Mouse (Mus musculus) gastrocnemius, adult 2 months (tissue): ENCODE results near the gene Nfic. TPM values are rescaled to one million over a fixed set of nuclear protein-coding genes. Genes with fewer than 3 reads are reported as not detected.

Experiments used
- DNase-seq: peaks from one replicate; pipeline ENCODE4 v3.0.0; 2022
- H3K27ac ChIP-seq: fragments of 200-600 bp; 2 replicates; pipeline ENCODE4 v1.8.1; 2022; ENCODE audit warnings: mild to moderate bottlenecking
- H3K4me3 ChIP-seq: fragments of 200-600 bp; 2 replicates; pipeline ENCODE4 v1.8.1; 2022; ENCODE audit warnings: mild to moderate bottlenecking, moderate library complexity
- CTCF ChIP-seq: fragments of 200-600 bp; IDR thresholded peaks from 2 replicates; pipeline ENCODE4 v1.8.1; 2022; ENCODE audit warnings: antibody characterized with exemption, mild to moderate bottlenecking, moderate library complexity
- intact Hi-C: fragments of 180-260 bp; cut with DNase I; formaldehyde crosslinking; loops from one replicate; pipeline ENCODE4 v1.15.1; 2025
- total RNA-seq, 2 experiments: library from RNA; stranded (reverse); gene quantifications; 2 replicates each; pipeline ENCODE4 v1.2.3; 2021

The Nfic gene
- total RNA-seq, 2 experiments from 2014 or later = 207 to 215 TPM

DNA sequence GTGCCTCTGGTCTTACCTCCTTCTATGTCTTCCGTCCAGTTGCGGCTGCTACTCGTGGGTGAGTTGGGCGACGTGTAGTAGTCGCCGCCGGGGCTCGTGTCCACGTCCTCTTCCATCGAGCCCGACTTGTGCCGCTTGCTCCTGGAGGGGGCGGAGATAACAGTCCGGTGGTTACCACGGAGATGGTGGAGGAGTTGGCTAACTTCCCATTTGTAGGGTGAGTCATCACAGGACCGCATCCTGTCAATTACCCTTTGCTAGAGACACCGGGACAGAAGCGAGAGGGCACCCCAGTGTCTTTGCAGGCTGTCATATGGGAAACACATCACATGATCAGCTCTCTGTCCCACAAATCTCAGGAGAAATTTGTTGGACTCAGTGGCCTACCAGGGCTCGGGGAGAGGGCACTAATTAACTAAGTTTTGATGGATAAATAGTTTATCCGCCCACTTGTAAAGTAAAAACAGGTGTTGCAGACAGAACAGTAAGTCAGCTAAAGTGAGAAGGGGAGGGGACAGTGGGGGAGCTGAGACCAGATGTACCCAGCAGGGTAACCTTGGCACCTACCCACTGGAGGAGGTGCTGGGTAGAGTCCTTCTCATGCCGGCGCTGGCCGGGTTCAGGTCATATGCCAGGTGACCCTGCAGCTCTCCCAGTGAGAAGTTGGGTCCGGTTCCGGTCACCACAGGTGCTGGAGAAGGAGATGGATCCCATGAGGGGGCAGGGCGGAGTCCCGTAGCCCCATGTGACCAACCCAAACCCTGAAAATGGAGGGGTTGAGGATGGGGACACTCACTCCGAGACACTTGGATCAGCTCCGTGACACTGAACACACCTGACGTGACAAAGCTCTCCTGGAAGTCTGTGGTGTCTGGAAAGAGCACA lies 47.7 kb downstream of the Nfic start:
- Histone ChIP-seq H3K4me3 (peak overlapping the region; percentile 70), H3K27ac (peak overlapping the region; percentile 97)
- intact Hi-C loops = loop anchor here (2.0 kb wide), 1 partner anchor 27 kb away; no protein-coding TSS in a partner anchor
- no peak for TF ChIP-seq CTCF
- peak; percentile 77 for DNase-seq

DNA sequence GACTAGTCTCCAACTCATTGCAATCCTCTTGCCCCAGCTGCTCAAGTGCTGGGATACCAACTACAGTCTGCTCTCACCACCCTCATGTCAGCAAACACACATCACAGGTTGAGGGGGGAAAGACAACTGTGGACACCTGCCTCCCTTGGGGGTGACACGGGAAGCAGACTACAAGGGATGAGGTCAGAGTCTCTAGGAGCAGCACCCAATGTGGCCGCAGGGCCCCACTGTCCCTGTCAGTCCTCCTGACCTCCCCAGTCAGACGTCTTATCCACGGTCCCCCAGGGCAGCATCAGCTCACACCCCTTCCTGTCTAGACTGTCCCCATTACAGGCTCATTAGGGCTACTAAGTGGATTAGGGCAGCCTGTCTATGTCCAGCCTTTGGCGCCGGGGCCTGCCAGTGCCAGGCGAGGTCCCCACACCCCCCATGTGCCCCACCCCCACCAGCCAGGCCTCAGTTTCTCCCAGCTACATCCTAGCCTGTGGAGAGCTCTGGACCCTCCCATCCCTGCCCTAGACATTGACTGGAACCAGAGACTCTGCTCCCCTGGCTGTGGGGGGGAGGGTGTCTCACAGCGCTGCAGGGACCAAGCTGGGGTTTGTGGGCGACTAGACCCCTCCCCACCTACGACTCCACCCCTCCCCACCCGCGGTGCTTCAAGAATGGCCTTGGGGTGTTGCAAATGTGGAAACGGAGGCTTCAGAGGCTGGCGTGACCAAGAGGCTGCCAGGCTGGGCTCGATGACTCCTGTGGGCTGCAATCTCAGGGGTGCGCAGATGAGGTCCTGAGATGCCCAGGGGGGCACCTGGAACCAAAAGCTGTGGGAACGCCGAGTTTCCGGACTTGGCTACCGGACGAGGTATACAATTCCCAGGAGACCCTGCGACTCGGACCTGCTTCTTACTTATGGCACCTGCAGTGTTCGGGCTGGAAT lies 48.7 kb downstream of the Nfic start:
- DNase-seq = peak; percentile 38
- no peak for TF ChIP-seq CTCF
- intact Hi-C loops = no loop called here
- Histone ChIP-seq H3K27ac (peak overlapping the region; percentile 97), H3K4me3 (peak overlapping the region; percentile 70)

DNA sequence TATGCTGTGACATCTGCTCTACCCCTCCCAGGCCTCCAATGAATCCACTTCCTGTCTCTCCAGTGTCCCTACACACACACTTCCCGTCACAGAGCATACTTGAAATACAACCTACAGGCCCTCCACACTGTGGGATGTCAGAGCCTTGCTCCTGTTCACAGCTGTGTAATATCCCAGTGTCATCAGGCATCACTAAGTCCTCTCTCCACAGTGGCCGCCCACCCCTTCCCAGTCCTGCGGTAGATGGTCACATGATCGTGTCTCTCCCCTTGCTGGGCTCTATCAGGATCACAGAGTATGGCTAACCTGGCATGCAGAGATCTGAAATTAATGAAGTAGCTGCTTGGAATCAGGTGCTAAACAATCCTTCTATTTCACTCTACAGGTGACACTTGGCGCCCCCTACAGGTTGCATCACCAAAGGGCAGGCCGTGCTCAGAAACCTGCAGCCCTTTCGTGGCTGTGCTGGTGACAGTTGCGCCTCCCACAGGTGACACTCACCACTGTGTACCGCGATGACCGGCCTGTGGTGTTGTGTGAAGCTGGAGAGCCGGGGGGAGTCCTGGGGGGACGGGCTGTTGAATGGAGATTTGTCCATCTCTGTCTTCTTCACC lies 49.7 kb downstream of the Nfic start:
- intact Hi-C loops = no loop called here
- peak; percentile 78 for DNase-seq
- peak; percentile 88 for TF ChIP-seq CTCF
- peak overlapping the region; percentile 97 for H3K27ac ChIP-seq
- no peak overlapping the region; the same call in none of the 2 replicates for H3K4me3 ChIP-seq

DNA sequence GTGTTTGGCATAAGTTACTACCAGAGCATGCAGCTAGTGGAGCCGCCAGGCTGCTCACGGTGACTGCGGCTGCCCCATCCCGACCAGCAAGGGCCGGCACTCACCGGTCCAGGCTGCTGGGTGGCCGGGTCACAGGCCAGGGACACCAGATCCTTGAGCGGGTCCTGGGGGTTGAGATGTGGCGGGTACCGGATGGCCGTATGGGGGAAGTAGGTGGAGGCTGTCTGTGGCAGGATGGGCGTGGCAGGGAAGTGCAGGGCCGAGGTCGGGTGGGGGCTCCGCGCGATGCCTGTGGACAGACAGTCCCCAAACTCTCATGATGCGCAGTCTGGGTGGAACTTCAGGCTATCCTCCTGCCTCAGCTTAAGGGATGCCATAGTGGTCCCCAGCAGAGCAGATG lies 50.7 kb downstream of the Nfic start:
- intact Hi-C loops = no loop called here
- DNase-seq = peak; percentile 62
- H3K27ac ChIP-seq = peak overlapping the region; percentile 97
- no peak for TF ChIP-seq CTCF
- peak overlapping the region; percentile 32 for H3K4me3 ChIP-seq

DNA sequence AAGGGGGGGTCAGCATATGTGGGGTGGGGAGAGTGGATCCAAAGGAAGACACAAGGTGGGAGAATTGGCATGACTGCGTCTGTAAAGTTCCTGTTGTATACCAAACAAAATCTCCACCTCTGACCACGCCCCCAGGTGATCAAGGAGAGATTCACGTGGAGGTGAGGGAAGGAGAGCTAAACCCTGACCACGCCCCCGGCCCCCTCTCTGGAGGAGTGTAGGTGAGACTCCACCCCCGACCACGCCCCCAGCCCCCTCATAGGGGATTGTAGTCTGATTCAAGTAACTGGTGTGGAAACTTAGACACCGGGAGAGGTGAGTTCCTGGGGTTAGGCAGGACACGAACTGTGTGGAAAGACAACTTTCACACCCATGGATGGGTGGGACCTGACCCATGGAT lies 51.4 kb downstream of the Nfic start:
- no peak for TF ChIP-seq CTCF
- DNase-seq = peak; percentile 44
- Histone ChIP-seq H3K4me3 (no peak overlapping the region; the same call in 1 of the 2 replicates), H3K27ac (peak overlapping the region; percentile 97)
- intact Hi-C loops = no loop called here

DNA sequence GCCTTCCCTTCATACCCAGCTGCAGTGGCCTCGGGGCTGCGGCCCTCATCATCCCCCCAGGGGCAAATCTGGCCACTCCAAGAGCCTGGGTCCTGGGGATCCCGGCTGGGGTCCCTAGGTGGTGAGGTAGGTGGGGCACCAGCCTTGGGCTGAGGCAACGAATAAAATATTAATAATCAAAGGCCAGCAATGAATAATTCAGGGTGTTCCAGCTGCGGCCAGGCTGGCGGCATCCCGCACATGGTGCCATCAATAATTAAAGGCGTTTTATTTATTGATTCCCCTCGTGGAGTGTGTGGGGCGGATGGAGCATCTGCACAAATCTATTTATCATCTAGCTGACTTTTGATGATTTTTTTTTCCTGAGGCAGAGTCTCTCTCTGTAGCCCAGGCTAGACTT lies 51.9 kb downstream of the Nfic start:
- intact Hi-C loops = no loop called here
- no peak for DNase-seq
- Histone ChIP-seq H3K27ac (peak overlapping the region; percentile 97), H3K4me3 (no peak overlapping the region)
- TF ChIP-seq CTCF = no peak

DNA sequence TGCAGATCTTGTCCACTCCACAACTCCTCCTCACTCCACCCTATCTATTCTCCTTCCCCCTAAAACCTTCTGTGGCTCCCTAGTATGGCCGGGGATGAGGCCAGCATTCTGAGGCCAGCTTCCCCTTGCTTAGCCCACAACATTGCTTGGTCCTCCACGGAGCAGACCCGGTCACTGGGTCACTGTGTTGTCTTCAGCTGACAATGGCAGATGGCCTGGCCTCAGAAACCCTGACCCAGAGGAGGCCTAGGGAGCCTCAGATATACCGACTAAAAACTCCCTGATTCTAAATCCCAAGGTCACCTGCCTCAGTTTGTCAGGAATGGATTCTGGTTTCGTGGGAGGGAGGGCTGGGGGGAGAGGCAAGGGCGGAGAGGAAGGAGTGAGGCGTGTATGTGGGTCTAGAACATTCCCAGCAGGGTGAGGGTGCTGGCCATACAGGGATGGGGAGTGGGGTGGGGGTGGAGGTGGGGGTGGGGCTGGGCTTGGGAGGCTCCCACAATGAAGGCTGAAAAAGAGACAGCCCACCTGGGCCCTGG lies 53.1 kb downstream of the Nfic start:
- DNase-seq = no peak
- no peak for TF ChIP-seq CTCF
- intact Hi-C loops = no loop called here
- Histone ChIP-seq H3K27ac (peak overlapping the region; percentile 97), H3K4me3 (peak overlapping the region; percentile 34)

DNA sequence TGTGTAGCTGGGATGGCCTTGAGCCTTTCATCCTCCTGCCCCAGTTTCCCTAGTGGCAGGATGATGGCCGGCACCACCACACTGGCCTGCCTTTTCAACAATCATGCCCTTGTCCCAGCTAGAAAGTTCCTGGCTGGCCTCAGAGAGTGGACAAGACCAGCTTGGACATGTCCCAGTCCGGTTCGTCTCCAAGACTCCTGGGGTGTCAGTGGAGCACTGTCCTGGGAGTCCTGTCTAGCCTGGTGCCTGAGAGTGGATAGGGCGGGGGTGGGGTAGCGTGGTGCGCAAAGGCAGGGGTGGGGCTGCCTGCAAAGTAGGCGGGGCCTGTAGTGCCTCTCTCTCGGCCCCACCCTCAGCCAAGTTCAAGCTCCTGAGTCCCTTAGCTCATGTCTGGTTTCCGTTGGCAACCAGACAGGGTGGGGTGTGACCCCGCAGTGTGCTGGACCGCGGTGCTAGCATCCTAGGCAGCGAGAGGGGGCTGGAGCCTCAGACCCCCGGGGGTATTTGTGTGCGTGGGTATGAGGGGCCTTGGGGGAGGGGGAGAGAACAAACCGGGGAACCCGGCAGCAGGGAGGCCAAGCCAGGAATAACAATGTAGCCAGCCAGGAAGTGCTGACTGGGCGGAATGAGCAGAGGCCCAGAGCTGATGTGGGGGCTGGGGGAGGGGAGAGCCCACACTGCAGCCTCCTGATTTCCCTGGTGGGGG lies 53.8 kb downstream of the Nfic start:
- H3K4me3 ChIP-seq = peak overlapping the region; percentile 34
- H3K27ac ChIP-seq = peak overlapping the region; percentile 97
- DNase-seq = peak; percentile 88
- intact Hi-C loops = no loop called here
- no peak for TF ChIP-seq CTCF

DNA sequence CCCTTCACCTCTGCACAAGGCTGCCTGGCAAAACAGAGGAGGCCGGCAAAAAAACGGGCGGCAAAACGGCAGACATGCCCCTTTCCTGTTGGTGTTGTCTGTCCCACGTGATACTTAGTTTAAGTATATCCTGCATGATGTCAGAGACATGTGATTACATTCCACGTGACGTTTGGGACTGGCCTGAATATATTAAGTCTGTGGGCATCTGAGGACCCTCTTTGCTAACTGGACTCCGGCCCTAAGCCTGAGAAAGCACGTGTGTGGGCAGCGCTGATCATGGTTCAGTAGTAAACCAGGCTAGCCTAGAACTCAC lies 54.3 kb downstream of the Nfic start:
- no peak for DNase-seq
- no peak for TF ChIP-seq CTCF
- peak overlapping the region; percentile 34 for H3K4me3 ChIP-seq
- intact Hi-C loops = no loop called here
- peak overlapping the region; percentile 97 for H3K27ac ChIP-seq

DNA sequence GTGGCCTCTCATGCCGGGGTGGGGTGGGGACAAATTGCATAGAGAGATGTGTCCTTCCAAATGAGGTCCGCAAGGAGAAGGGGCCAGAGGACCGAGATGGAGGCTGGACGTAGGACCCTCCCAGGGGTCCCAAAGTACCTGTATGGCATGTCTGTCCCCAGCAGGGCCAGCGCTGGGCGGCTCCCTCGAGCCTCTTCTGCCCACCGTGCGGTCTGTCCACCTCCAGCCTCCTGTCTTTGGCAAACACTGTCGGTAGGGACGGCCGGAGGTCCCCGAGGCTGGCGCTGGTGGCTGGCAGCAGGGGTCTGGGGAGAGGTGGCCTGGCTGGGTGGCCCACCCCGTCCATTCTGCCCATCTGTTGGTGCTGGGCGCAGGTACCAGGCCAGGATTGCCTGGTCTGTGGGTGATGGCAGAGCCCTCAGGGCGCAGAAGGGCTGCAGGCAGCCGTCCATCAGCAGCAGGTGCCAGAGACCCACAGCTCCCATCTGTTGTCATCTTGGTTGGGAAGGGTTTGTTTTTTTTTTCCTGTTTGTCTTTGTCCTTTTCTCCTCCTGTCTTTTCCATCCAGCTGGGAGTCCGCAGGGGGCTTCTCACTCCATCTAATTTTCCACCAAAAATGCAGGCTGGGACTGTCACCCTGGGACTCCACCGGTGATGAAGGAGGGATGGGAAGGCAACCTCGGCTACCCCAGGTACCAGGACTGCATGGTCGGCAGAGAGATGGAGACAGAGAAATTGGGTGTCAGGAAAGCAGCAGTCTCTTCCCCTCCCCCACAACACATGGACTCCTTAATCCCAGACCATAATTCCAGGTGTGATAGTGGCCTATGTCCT lies 54.8 kb downstream of the Nfic start:
- Histone ChIP-seq H3K4me3 (no peak overlapping the region), H3K27ac (peak overlapping the region; percentile 97)
- intact Hi-C loops = no loop called here
- DNase-seq = no peak
- TF ChIP-seq CTCF = no peak

DNA sequence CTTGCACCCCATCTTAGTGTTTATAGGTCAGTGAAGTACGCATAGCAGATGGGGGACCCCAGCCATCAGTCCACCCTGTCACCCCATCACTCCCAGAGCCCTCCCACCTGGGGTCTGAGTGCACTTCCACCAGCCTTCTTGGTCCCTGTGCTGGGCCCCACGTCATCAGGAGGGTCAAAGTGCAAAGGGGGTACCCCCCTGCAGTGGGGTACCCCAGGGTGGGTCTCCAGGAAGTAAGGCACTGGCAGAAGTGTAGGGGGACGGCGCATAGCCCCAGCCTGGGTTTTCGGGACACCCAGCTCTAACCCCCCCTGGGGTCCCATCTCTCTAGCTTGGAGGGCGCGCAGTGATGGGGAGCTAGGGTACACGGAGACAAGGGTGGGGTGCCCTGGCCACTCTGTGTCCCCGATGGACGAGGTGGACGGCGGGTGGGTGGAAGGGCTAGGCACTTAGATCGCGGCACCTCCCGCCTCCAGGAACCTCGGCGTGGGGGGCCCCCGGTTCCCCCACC lies 55.6 kb downstream of the Nfic start:
- intact Hi-C loops = no loop called here
- no peak overlapping the region for H3K4me3 ChIP-seq
- no peak for DNase-seq
- no peak for TF ChIP-seq CTCF
- no peak overlapping the region for H3K27ac ChIP-seq
